Comparison of ENCODE assay signal across 9 mouse cellular contexts in genomic region chr8:89046639-89047348, GRCm38 (mm10). TPM values are rescaled to one million over a fixed set of nuclear protein-coding genes. Genes with fewer than 3 reads are reported as not detected.
DNase-seq lines count a peak whose midpoint lies in the region; ATAC-seq and TF ChIP-seq lines count a peak whose summit lies in the region.
"Had no signal": no experiment of that assay in that cellular context is flagged by ENCODE, and none has a peak within 500 bp of the region (broad histone marks: within the 10 kb centered on the region; RNA-seq: fewer than 3 reads in every experiment).

No protein-coding gene starts in this region.

- peaks cover 15% of the 10 kb centered on the region for H3K4me1 ChIP-seq in kidney, adult 2 months (ENCODE audit: control insufficient read depth, insufficient read depth, low read length)
- H3K4me1 ChIP-seq in stomach, postnatal 0 days (replicated peaks; ENCODE audit: control insufficient read depth, insufficient read depth), result peaks cover 7% of the 10 kb centered on the region; the same call in 1 of the 2 replicates

- H3K27ac ChIP-seq in kidney, adult 2 months (ENCODE audit: insufficient read depth, low read depth, low read length), result peak overlapping the region; percentile 57
- H3K27ac ChIP-seq in stomach, postnatal 0 days (replicated peaks), result no peak overlapping the region

- DNase-seq in kidney, adult 2 months, result peak; percentile 45
- no peak for DNase-seq in kidney, adult 11 months
- peak; percentile 50 for DNase-seq in forelimb bud, embryonic 11.5 days (ENCODE audit: low read depth, low spot score)
- peak; percentile 5 for DNase-seq in liver
- no peak for DNase-seq in stomach, postnatal 0 days (ENCODE audit: low spot score)
- no peak for DNase-seq in gastrocnemius, postnatal 25 days
- no peak for DNase-seq in thymus, postnatal 25 days

- H3K4me2 ChIP-seq in stomach, postnatal 0 days (replicated peaks; ENCODE audit: low read depth), result no peak overlapping the region

- no peak for TF ChIP-seq POLR2A in kidney, adult 2 months (IDR thresholded peaks at IDR 0.05; ENCODE audit: low read depth, low read length)

- TF ChIP-seq EP300 in stomach, postnatal 0 days (optimal IDR thresholded peaks at IDR 0.05), result no peak

- H3K4me3 ChIP-seq in kidney, adult 2 months (ENCODE audit: insufficient read depth, low read depth, low read length), result peak overlapping the region; percentile 2; the same call in 1 of the 2 replicates
- 0 out of 2 replicates have a peak overlapping the region, but pooled peaks have one; percentile 22 for H3K4me3 ChIP-seq in stomach, postnatal 0 days (ENCODE audit: low read depth, low read length)

- H3K9ac ChIP-seq in stomach, postnatal 0 days (ENCODE audit: low read length), result no peak overlapping the region

- 21% methylated on average over 26 of the region's 26 CpGs for WGBS in kidney, adult 2 months
- 8% methylated on average over 26 of the region's 26 CpGs for WGBS in stomach, postnatal 0 days

- no peak for TF ChIP-seq CTCF in kidney, adult 2 months (conservative IDR thresholded peaks at IDR 0.05; ENCODE audit: insufficient read depth, insufficient read length, low read depth, low read length)
- TF ChIP-seq CTCF in stomach, postnatal 0 days (IDR thresholded peaks at IDR 0.05; ENCODE audit: low read depth), result no peak

- no peaks in the 10 kb centered on the region for H3K36me3 ChIP-seq in kidney, adult 2 months (ENCODE audit: control insufficient read depth, insufficient read depth, low read length)
- no peaks in the 10 kb centered on the region for H3K36me3 ChIP-seq in stomach, postnatal 0 days (ENCODE audit: control insufficient read depth, insufficient read depth, low read length)

- H3K9me3 ChIP-seq in stomach, postnatal 0 days (ENCODE audit: control insufficient read depth, low read length), result no peaks in the 10 kb centered on the region

- ATAC-seq in stomach, postnatal 0 days (ENCODE audit: low FRiP score, low TSS enrichment), result no peak
- no peak for ATAC-seq in erythroblast, adult 5-6 weeks (replicated peaks; ENCODE audit: low FRiP score, poor library complexity, severe bottlenecking)

- H3K27me3 ChIP-seq in kidney, adult 2 months (replicated peaks; ENCODE audit: control insufficient read depth, insufficient read depth, low read length), result no peaks in the 10 kb centered on the region; the same call in 1 of the 2 replicates
- H3K27me3 ChIP-seq in stomach, postnatal 0 days (ENCODE audit: control insufficient read depth, insufficient read depth, low read length), result peaks cover 22% of the 10 kb centered on the region

RNA-seq across cellular contexts. Expression of gene Sall1, which starts 2.8 kb away (rescaled TPM):
- 26.0 and 34.0 TPM in 2 replicates for polyA plus RNA-seq in kidney, adult 2 months (2012; rRNA removed)
- 0.76 and 0.83 TPM in 2 replicates for polyA plus RNA-seq in stomach, postnatal 0 days (2015; fragmentation: Nextera tagmentation; extraction: Ambion mirVana)
- not detected for total RNA-seq in gastrocnemius, postnatal 25 days (2021)
- total RNA-seq in erythroblast, adult 5-6 weeks (2015; ENCODE audit: low replicate concordance), result 0.21 TPM in 1 of 2 replicates, not detected in the other
- total RNA-seq in erythroblast, adult 5-6 weeks (2017; ENCODE audit: low replicate concordance), result not detected in 2 replicates
- total RNA-seq: gastrocnemius, adult 18-20 months had no signal

Comparison
In these comparisons a context has a peak if more than half of its experiments do, and no peak if none do; other contexts are left out.
1. DNase-seq: peak in kidney, adult 2 months (single experiment), forelimb bud, embryonic 11.5 days (single experiment) and liver (single experiment); none in kidney, adult 11 months (single experiment), stomach, postnatal 0 days (single experiment), gastrocnemius, postnatal 25 days (single experiment) and thymus, postnatal 25 days (single experiment).